Mouse (Mus musculus) brain, embryonic 14.5 days (tissue): ENCODE data around the gene Col1a2.

ENCODE experiments used
- CTCF ChIP-seq: fragments of 200-500 bp; IDR thresholded peaks from 2 replicates; pipeline ENCODE4 v1.5.1; 2012; ENCODE audit warnings: inconsistent platforms, mild to moderate bottlenecking, moderate library complexity, borderline replicate concordance; ENCODE audit not compliant: insufficient read depth, insufficient read length; ENCODE audit errors: extremely low read depth
- POLR2A ChIP-seq: fragments of 200-500 bp; IDR thresholded peaks from 2 replicates; pipeline ENCODE4 v1.6.1; 2012; ENCODE audit warnings: mild to moderate bottlenecking, inconsistent platforms, borderline replicate concordance; ENCODE audit not compliant: poor library complexity, insufficient read depth, insufficient read length, severe bottlenecking; ENCODE audit errors: extremely low read depth

DNA sequence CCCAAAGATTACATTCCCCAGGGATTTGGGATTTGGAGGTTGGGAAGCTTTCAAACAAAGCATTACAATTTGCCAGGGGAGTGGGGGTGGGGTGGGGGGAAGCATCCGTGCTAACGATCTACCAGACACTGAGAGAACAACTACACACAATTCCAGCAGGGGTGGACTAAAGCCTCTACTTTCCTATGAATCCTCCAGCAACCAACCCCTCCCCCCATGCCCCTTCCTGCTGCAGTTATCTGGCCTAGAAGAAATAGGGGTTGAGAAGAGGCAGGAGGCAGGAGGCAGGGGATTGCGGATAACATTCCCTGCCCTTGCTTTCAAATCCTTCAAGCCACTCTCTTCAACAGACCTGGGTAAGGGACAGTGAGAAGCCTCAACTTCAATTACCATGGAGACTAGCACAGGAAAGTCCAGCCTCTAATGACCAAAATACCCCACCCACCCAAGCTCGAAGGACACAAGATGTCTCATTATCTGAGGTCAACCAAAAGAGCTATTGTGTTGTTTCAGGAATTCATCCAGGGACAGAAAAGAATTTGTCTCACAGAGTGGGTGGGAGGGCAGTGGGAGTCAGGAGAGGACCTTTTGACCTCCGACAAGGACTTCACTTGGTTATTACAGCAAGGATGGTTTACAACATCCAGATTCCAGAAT is 48.5 kb upstream of the Col1a2 start:
- TF ChIP-seq CTCF, result no peak
- no peak for TF ChIP-seq POLR2A
